Mouse (Mus musculus): Measurements from ENCODE around the gene Auh.

DNA sequence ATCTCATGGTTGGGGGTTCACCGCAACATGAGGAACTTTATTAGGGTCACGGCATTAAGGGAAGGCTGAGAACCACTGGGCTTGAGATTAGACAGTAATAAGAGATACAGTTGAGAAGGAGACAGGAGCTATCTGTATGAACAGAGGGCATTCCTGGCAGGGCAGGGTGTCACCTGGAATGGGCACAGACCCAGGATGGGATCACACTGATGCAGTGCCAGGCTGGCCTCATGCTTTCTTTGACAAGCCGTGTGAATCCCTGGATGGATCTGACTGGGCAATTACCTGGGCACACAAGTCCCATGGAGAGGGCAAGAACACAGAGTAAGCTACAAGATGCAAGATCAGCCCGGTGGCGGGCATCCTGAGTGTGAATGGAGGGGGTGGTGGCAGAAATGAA, 71.7 kb downstream of the Auh start:
- no peak for TF ChIP-seq CTCF (IDR thresholded peaks at IDR 0.05; ENCODE audit: extremely low read depth, insufficient read length, insufficient replicate concordance, low read depth, low read length)
- TF ChIP-seq POLR2A (IDR thresholded peaks at IDR 0.05; ENCODE audit: low read depth, low read length), result no peak

All from small intestine, adult 2 months (tissue).